Mouse (Mus musculus) MN1 (cell line): ENCODE measurements around the gene Klra7.
"Not testable (repeated sequence)": the region's sequence is repeated elsewhere in the genome, so short reads cannot be mapped to it uniquely, and the experiment has no call there.

Experiments used
- DNase-seq: peaks from one replicate; pipeline ENCODE4 v3.0.0-alpha.2; 2016; ENCODE audit warnings: low spot score

Gene Klra7

DNA sequence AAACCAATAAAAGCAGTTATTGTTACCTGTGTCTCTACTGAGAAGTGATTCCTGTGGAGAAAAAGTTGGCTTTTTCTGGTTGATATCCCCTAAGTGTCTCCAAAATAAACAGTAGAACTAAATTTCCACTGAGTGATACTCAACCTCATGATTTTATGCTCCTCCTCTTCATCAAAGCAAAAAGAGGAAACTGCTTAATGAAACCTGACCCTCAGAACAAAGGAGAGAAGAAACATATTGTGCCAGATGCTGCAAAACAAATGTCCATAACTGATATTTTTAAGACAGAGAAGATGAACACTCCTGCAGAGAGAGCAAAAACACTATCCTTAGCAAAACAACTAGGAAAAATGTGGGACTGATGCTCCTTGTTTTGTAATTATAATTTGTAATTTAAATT, at the start of gene Klra7:
Klra7 (minus strand) TSS at position 101 of the 400 bp plus-strand sequence.
- no peak for DNase-seq

DNA sequence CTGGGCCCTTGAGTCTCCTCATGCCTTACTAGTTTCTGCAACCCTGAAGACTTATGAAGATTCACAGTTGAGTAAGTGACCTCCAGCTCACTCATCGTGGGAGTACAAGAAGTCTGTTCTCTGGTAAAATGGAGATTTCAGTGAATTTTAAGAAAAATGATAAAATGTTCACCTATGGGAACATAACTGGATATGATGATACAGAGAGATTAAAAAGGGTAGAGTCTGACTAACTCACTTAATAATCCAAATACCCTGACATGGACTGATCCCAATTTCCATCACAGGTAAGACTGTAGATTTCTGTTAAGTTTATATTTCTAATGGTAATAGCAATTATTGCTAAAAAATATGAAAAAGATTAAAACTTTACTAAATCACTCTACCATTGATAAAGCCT, 48.7 kb upstream of the Klra7 start, which contains the start of gene Klra10:
Klra10 (minus strand) TSS at position 101 of the 400 bp plus-strand sequence.
- not testable (repeated sequence) for DNase-seq

DNA sequence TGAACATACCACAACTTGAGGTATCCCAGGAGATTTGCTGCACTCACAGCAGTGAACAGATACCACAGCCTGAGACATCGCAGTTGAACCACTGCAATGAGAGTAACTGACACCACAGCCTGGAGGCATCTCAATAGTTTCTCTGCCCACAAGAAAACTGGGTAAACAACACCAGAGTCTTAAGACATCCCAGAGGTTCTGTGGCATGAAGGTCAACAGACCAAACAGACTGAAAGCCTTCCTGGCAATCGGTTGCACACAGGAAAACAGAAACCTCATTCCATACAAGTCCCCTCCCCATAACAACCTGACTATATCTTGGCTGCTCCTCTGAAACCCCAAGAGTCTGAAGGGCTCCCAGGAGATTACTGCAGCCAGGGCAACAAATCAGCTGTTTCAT, 22.2 kb upstream of the Klra7 start:
- no peak for DNase-seq

DNA sequence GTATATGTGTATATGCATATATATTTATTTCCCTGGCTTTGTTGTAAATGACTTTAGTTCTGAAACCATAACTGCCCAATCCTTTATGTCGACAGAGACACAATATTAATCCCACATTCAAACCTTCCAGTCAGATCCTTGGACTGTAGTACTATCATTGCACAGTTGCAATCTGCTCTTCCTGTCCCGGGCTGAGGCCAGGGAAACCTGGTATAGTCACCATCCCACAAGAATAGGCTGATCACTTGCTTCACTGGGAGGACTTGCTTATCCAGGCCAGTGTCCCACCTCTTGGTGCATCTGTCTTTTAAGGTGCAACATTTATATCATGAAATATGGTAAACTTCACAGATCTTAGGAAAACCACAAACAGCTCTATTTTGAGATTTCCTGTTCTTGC, 4.4 kb upstream of the Klra7 start:
- no peak for DNase-seq

DNA sequence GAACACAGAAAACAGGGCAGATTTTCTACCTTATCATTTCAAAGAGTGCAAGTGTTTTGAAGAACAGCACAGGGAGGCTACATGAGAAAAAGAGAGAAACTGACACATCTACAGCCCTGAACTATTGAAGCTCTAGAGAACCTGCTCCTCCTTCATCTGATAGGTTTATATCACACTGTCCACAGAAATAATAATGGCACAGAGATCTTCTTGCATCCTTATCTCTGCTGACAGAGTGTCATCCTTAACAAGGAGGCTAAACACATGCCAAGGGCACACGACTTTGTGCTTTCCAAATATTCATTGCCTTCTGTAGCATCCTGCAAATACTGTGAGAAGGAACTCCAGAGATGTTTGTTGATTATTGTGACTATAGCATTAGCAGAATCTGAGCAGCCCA, 3.5 kb upstream of the Klra7 start:
- no peak for DNase-seq

DNA sequence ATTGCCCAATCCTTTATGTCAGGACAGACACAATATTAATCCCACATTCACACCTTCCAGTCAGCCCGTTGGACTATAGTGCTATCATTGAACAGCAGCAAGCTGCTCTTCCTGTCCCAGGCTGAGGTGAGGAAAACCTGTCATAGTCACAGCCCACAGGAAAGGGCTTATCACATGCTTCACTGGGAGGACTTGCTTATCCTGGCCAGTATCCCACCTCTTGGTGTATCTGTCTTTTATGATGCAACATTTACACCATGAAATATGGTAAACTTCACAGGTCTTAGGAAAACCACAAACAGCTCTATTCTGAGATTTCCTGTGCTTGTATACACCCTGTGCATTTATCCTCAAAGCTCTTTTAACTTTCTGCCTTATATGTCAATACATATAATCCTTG, 35.7 kb downstream of the Klra7 start:
- not testable (repeated sequence) for DNase-seq

DNA sequence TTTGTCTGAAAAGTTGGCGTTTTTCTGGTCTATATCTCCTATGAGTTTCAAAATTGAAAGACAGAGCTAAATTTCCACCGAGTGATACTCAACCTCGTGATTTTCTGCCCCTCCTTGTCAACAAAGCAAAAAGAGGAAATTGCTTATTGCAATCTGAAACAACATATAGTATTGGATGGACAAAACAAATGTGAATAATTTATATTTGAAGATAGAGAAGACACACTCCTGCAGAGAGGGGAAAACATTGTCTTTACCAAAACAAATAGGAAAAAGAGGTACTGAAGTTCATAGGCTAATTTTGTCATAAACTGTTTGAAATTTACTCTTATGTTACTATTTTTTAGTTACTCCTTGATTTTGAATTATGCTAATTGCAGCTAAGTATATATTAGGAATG, 40.1 kb downstream of the Klra7 start, which contains the start of gene Klra9:
Klra9 (minus strand) TSS at position 101 of the 400 bp plus-strand sequence.
- DNase-seq, result not testable (repeated sequence)
